Mouse (Mus musculus) ES-E14 (cell line): ENCODE measurements at regions not wholly inside any gene's neighbourhood (a gene's known extent, or its start where the extent isn't known, plus 50 kb on each side); places are given as distances from the start of the nearest gene placed in this dataset.

ENCODE experiments used
- DNase-seq: peaks from one replicate; pipeline ENCODE4 v3.0.0-alpha.2; 2013; ENCODE audit warnings: low read depth, low spot score
- H3K27ac ChIP-seq: 2 replicates; pipeline ENCODE4 v1.5.1; 2012; ENCODE audit warnings: low read depth, mild to moderate bottlenecking, low read length, moderate library complexity, mixed read lengths; ENCODE audit not compliant: poor library complexity, insufficient read depth, severe bottlenecking
- H3K36me3 ChIP-seq: 2 replicates; pipeline ENCODE4 v1.6.1; 2012; ENCODE audit warnings: mild to moderate bottlenecking, low read length, moderate library complexity, mixed read lengths; ENCODE audit not compliant: control insufficient read depth, poor library complexity, insufficient read depth, severe bottlenecking
- H3K4me1 ChIP-seq, 2 experiments: fragments of 150-350 bp in 1 of 2; sonication (generic) in 1 of 2; 2 replicates each; pipeline ENCODE4 v1.6.1; 2012; ENCODE audit warnings: low read length in 2 of 2, mild to moderate bottlenecking in 1 of 2, mixed read lengths in 1 of 2; ENCODE audit not compliant: control insufficient read depth in 2 of 2, insufficient read depth in 2 of 2, poor library complexity in 1 of 2
- H3K4me3 ChIP-seq, 2 experiments: fragments of 150-350 bp in 1 of 2; sonication (generic) in 1 of 2; 2 replicates each; pipeline ENCODE4 v1.5.1; 2012; ENCODE audit warnings: low read length in 2 of 2, low read depth in 1 of 2, mild to moderate bottlenecking in 1 of 2, mixed read lengths in 1 of 2; ENCODE audit not compliant: insufficient read depth in 1 of 2, poor library complexity in 1 of 2, severe bottlenecking in 1 of 2
- H3K9ac ChIP-seq: 2 replicates; pipeline ENCODE4 v1.6.1; 2012; ENCODE audit warnings: low read depth, mild to moderate bottlenecking, low read length, mixed read lengths; ENCODE audit not compliant: poor library complexity, insufficient read depth, severe bottlenecking
- H3K9me3 ChIP-seq: fragments of 150-350 bp; sonication (generic); 2 replicates; pipeline ENCODE4 v1.6.1; 2012; ENCODE audit warnings: low read depth, mild to moderate bottlenecking, low read length; ENCODE audit not compliant: control insufficient read depth, insufficient read depth
- CHD2 ChIP-seq: IDR thresholded peaks from 2 replicates; pipeline ENCODE4 v1.6.1; 2014; ENCODE audit warnings: mild to moderate bottlenecking, low read depth, low read length, inconsistent platforms
- HCFC1 ChIP-seq: IDR thresholded peaks from 2 replicates; pipeline ENCODE4 v1.6.1; 2012; ENCODE audit warnings: low read length, inconsistent platforms, borderline replicate concordance; ENCODE audit not compliant: insufficient read depth
- MAFK ChIP-seq: IDR thresholded peaks from 2 replicates; pipeline ENCODE4 v1.6.1; 2014; ENCODE audit warnings: mild to moderate bottlenecking, low read depth, low read length, inconsistent platforms; ENCODE audit not compliant: insufficient read depth
- ZC3H11A ChIP-seq: IDR thresholded peaks from 2 replicates; pipeline ENCODE4 v1.6.1; 2012; ENCODE audit warnings: low read depth, mild to moderate bottlenecking, inconsistent platforms, low read length, borderline replicate concordance
- ZNF384 ChIP-seq: IDR thresholded peaks from 2 replicates; pipeline ENCODE4 v1.6.1; 2012; ENCODE audit warnings: low read depth, low read length, inconsistent platforms
- in situ Hi-C, 2 experiments: fragments of 600-800 bp; cut with MboI; formaldehyde crosslinking; loops; one replicate each; pipeline ENCODE4 v1.15.1; 2025; ENCODE audit warnings: low sequenced_read_pairs in 2 of 2, inconsistent platforms in 1 of 2; ENCODE audit not compliant: unreplicated experiment in 2 of 2

DNA sequence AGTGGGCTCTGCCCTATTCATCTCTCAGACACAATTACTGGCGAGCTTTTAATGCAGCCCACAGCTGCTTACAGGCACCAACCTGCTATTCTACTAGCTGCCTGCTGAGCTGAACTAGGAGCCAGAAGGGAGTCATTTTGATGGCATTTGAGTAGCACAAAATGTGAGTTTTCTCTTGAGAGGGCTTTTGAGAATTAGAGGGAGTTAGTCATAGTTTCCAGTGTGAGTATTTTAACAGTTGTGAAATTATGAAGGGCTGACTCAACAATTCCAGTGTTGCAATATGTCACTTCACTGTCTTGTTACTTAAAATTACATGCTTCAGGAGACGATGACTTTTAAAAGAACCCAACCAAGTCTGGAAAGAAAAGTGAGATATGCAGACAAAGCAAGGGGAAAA is 54.4 kb upstream of the Ly86 start:
- Histone ChIP-seq H3K9ac (no peak overlapping the region), H3K9me3 (no peaks in the 10 kb centered on the region), H3K27ac (no peak overlapping the region), H3K4me1 (no peaks in the 10 kb centered on the region), H3K36me3 (no peaks in the 10 kb centered on the region), H3K4me3 (no peak overlapping the region)
- in situ Hi-C loops, result no loop called here
- DNase-seq, result no peak
- TF ChIP-seq ZNF384 (no peak), ZC3H11A (no peak), MAFK (no peak), CHD2 (no peak), HCFC1 (no peak)

DNA sequence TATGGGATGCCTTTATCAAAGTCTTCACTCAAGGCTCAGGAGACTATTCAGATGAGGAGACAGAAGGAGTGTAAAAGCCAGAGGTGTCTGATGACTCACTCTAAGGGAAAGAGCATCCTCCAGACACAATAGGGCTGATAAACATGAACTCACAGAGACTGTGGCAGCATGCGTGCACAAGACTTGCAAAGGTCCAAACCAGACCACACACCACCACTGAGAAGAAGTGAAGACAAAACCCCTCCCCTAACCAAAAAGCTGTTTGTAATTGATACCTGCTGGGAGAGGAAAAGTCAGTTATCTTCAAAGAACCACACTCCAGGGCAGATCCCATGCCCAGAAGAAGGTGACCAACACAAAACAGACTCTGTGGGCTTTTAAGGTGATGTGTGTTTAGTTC is 56.0 kb upstream of the Ly86 start:
- Histone ChIP-seq H3K27ac (no peak overlapping the region), H3K4me1 (no peaks in the 10 kb centered on the region), H3K9me3 (no peaks in the 10 kb centered on the region), H3K36me3 (no peaks in the 10 kb centered on the region), H3K4me3 (no peak overlapping the region), H3K9ac (no peak overlapping the region)
- TF ChIP-seq MAFK, result no peak
- TF ChIP-seq ZC3H11A, result no peak
- TF ChIP-seq HCFC1, result no peak
- no peak for TF ChIP-seq CHD2
- no peak for TF ChIP-seq ZNF384
- in situ Hi-C loops, result no loop called here
- DNase-seq, result no peak

DNA sequence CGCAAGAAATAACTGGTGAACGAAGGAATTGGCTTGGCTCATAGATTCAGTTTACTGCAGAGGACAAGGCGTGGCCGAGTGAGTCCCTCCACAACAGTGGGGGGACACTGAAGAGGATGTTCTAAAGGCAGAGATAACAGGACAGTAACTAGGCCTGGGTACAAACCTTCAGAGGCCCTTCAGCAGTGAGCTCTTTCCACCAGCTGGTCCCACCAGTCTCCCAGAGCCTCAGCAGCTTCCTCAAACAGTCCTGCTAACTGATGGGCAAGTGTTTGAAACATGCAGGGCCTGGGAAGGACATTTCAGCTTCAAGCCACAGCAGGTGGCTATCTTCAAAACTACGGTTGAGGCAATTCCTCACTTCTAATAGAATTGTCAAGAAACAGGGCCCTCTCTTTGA is 62.5 kb upstream of the Ly86 start:
- Histone ChIP-seq H3K36me3 (no peaks in the 10 kb centered on the region), H3K9ac (no peak overlapping the region), H3K4me1 (no peaks in the 10 kb centered on the region), H3K9me3 (no peaks in the 10 kb centered on the region), H3K27ac (no peak overlapping the region), H3K4me3 (no peak overlapping the region)
- in situ Hi-C loops, result no loop called here
- DNase-seq, result no peak
- TF ChIP-seq CHD2 (no peak), HCFC1 (no peak), MAFK (no peak), ZC3H11A (no peak), ZNF384 (no peak)

DNA sequence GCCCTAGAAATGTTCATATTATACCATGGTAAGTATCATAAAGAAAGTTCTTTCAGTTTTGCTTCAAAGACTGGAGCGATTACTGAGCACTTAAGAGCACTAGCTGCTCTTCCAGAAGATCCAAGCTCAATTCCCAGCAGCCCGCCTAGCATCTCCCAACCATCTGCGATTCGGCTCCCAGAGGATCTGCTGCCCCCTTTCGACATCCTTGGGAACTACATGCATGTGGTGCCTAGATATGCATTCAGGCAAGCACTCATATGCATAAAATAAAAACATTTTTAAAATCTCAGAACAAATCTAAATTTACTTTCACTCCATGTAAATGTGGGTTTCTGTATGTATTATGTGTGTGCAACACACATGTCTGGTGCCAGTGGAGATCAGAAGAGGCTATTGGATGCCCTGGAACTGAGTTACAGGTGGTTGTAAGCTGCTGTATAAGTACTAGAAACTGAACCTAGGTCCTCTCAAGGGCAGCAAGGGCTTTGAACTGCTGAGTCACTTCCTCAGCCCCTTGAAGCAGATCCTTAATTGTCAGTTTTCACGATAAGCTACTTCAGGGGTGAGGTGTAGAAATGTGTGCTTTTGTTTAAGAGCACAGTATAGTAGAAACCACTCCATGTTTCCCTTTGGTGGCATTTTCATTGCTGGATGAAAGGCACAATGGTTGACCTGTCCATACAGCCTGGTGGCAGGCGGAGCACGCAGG is 65.8 kb upstream of the Ly86 start:
- in situ Hi-C loops, result no loop called here
- DNase-seq, result peak; percentile 34
- no peak overlapping the region for H3K27ac ChIP-seq
- no peak for TF ChIP-seq ZNF384
- no peak for TF ChIP-seq MAFK
- no peak for TF ChIP-seq CHD2
- TF ChIP-seq ZC3H11A, result no peak
- TF ChIP-seq HCFC1, result no peak
- no peaks in the 10 kb centered on the region for H3K36me3 ChIP-seq
- no peak overlapping the region for H3K9ac ChIP-seq
- no peaks in the 10 kb centered on the region for H3K9me3 ChIP-seq
- H3K4me3 ChIP-seq, result no peak overlapping the region
- H3K4me1 ChIP-seq, result no peaks in the 10 kb centered on the region
